In the genomic region with DNA sequence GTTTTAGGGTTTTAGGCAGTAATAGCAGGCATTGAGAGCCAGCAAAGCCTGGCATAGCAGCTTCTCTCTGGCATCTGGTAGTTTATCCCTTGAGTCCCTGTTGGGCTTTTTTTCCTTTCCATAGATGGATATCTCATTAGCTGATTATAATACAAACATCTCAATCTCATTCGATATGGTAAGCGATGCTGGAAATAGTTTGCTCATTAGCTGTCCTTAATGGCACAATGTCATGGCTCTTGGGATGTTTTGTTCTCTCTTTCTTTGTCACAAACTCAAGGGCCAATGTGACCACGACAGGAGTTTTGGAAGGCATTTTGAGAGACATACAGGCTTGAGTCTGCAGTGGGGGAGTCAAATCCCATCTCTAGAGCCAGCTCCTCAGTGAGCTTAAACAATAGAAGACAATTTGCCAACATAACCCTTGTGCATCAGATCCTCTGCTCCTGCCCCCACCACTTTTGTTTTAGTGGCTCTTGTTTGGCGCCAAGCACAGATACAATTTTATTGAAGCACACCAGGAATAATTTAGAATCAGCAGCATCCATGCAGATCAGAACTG, we compare ENCODE assay signal across 27 mouse cellular contexts. TPM values are rescaled to one million over a fixed set of nuclear protein-coding genes. Genes with fewer than 3 reads are reported as not detected.
DNase-seq lines count a peak whose midpoint lies in the region; ATAC-seq and TF ChIP-seq lines count a peak whose summit lies in the region.
"Had no signal": no experiment of that assay in that cellular context is flagged by ENCODE, and none has a peak within 500 bp of the region (broad histone marks: within the 10 kb centered on the region; RNA-seq: fewer than 3 reads in every experiment).

No protein-coding gene starts in this region.

- no peaks in the 10 kb centered on the region for H3K4me1 ChIP-seq in forebrain, embryonic 14.5 days (ENCODE audit: control insufficient read depth, insufficient read depth, low read length)
- no peaks in the 10 kb centered on the region for H3K4me1 ChIP-seq in forebrain, embryonic 11.5 days (replicated peaks; ENCODE audit: control insufficient read depth, insufficient read depth, low read length)
- H3K4me1 ChIP-seq in hindbrain, postnatal 0 days (ENCODE audit: insufficient read depth, low read length): no peaks in the 10 kb centered on the region
- H3K4me1 ChIP-seq in hindbrain, embryonic 13.5 days (replicated peaks): peaks cover 6% of the 10 kb centered on the region; the same call in 1 of the 2 replicates
- H3K4me1 ChIP-seq in neural tube, embryonic 15.5 days: no peaks in the 10 kb centered on the region
- H3K4me1 ChIP-seq: embryonic facial prominence, embryonic 12.5 days; embryonic facial prominence, embryonic 15.5 days; heart, embryonic 10.5 days; heart, embryonic 13.5 days; hindbrain, embryonic 15.5 days had no signal

- H3K4me3 ChIP-seq in forebrain, embryonic 14.5 days (ENCODE audit: low read depth, low read length): no peak overlapping the region
- no peak overlapping the region for H3K4me3 ChIP-seq in forebrain, embryonic 11.5 days (ENCODE audit: low read depth, low read length)
- H3K4me3 ChIP-seq in hindbrain, postnatal 0 days (ENCODE audit: low read length): no peak overlapping the region
- no peak overlapping the region for H3K4me3 ChIP-seq in hindbrain, embryonic 13.5 days
- H3K4me3 ChIP-seq in neural tube, embryonic 15.5 days (replicated peaks): no peak overlapping the region
- H3K4me3 ChIP-seq: embryonic facial prominence, embryonic 12.5 days; embryonic facial prominence, embryonic 15.5 days; forebrain, embryonic 12.5 days; heart, adult 2 months; heart, embryonic 10.5 days; heart, embryonic 13.5 days; hindbrain, embryonic 15.5 days had no signal

- peak; percentile 16 for DNase-seq in forebrain, embryonic 14.5 days (ENCODE audit: low spot score)
- DNase-seq in forebrain, embryonic 11.5 days (ENCODE audit: low spot score): no peak
- peak; percentile 43 for DNase-seq in hindbrain, postnatal 0 days (ENCODE audit: low spot score)
- DNase-seq in neural tube, embryonic 10.5 days (ENCODE audit: extremely low spot score, low spot score): no peak
- DNase-seq: adrenal gland, postnatal 10 days; adrenal gland, postnatal 36 days; cerebellum, adult 11 months; cerebellum, adult 2 months; cerebellum, adult 9-11 months; cerebellum, postnatal 25 days; gastrocnemius, postnatal 10 days; gastrocnemius, postnatal 36 days; heart, adult 2 months; heart, postnatal 14 days; heart, postnatal 4 days had no signal

- H3K27me3 ChIP-seq in forebrain, embryonic 14.5 days (replicated peaks; ENCODE audit: control insufficient read depth, insufficient read depth, low read length): no peaks in the 10 kb centered on the region
- H3K27me3 ChIP-seq in forebrain, embryonic 11.5 days (ENCODE audit: control insufficient read depth, insufficient read depth, low read length): no peaks in the 10 kb centered on the region
- H3K27me3 ChIP-seq in hindbrain, postnatal 0 days (ENCODE audit: insufficient read depth, low read length): no peaks in the 10 kb centered on the region
- H3K27me3 ChIP-seq in hindbrain, embryonic 13.5 days: no peaks in the 10 kb centered on the region
- H3K27me3 ChIP-seq in neural tube, embryonic 15.5 days (replicated peaks): no peaks in the 10 kb centered on the region
- H3K27me3 ChIP-seq: embryonic facial prominence, embryonic 12.5 days; embryonic facial prominence, embryonic 15.5 days; forebrain, embryonic 12.5 days; heart, embryonic 13.5 days; hindbrain, embryonic 15.5 days had no signal

- no peak for ATAC-seq in forebrain, embryonic 14.5 days
- ATAC-seq in forebrain, embryonic 11.5 days (replicated peaks; ENCODE audit: low FRiP score): no peak
- ATAC-seq in hindbrain, postnatal 0 days: peak; percentile 38
- ATAC-seq in hindbrain, embryonic 13.5 days (ENCODE audit: low FRiP score): no peak; the same call in 1 of the 2 replicates
- 0 out of 2 replicates have a peak, but pooled peaks have one; percentile 41 for ATAC-seq in neural tube, embryonic 15.5 days (ENCODE audit: low FRiP score)
- ATAC-seq: forebrain, embryonic 16.5 days; intestine, postnatal 0 days; Patski had no signal

- no peak overlapping the region for H3K27ac ChIP-seq in forebrain, embryonic 14.5 days (ENCODE audit: low read depth, low read length)
- H3K27ac ChIP-seq in forebrain, embryonic 11.5 days (ENCODE audit: low read depth, low read length): no peak overlapping the region
- H3K27ac ChIP-seq in hindbrain, postnatal 0 days: no peak overlapping the region
- no peak overlapping the region for H3K27ac ChIP-seq in hindbrain, embryonic 13.5 days
- H3K27ac ChIP-seq in neural tube, embryonic 15.5 days (replicated peaks): no peak overlapping the region
- H3K27ac ChIP-seq: embryonic facial prominence, embryonic 12.5 days; embryonic facial prominence, embryonic 15.5 days; forebrain, embryonic 12.5 days; heart, adult 2 months; heart, embryonic 10.5 days; heart, embryonic 13.5 days; hindbrain, embryonic 15.5 days had no signal

- 41% methylated on average over 4 of the region's 4 CpGs for WGBS in forebrain, embryonic 14.5 days
- 78% methylated on average over 4 of the region's 4 CpGs for WGBS in forebrain, embryonic 11.5 days
- 36% methylated on average over 4 of the region's 4 CpGs for WGBS in hindbrain, postnatal 0 days
- WGBS in hindbrain, embryonic 13.5 days: 53% methylated on average over 4 of the region's 4 CpGs
- 69% methylated on average over 4 of the region's 4 CpGs for WGBS in neural tube, embryonic 15.5 days

- H3K9me3 ChIP-seq in forebrain, embryonic 14.5 days (replicated peaks; ENCODE audit: control insufficient read depth, low read length): no peaks in the 10 kb centered on the region
- H3K9me3 ChIP-seq in forebrain, embryonic 11.5 days (ENCODE audit: control insufficient read depth, low read length): no peaks in the 10 kb centered on the region
- H3K9me3 ChIP-seq in hindbrain, postnatal 0 days (ENCODE audit: low read length): no peaks in the 10 kb centered on the region
- no peaks in the 10 kb centered on the region for H3K9me3 ChIP-seq in hindbrain, embryonic 13.5 days
- no peaks in the 10 kb centered on the region for H3K9me3 ChIP-seq in neural tube, embryonic 15.5 days (replicated peaks)
- H3K9me3 ChIP-seq: embryonic facial prominence, embryonic 12.5 days; embryonic facial prominence, embryonic 15.5 days; forebrain, embryonic 12.5 days; heart, embryonic 10.5 days; heart, embryonic 13.5 days; hindbrain, embryonic 15.5 days had no signal

- TF ChIP-seq CTCF in hindbrain, postnatal 0 days (IDR thresholded peaks at IDR 0.05; ENCODE audit: low read depth): no peak

- H3K9ac ChIP-seq in forebrain, embryonic 14.5 days (ENCODE audit: low read length): no peak overlapping the region
- H3K9ac ChIP-seq in forebrain, embryonic 11.5 days (ENCODE audit: low read length): no peak overlapping the region
- H3K9ac ChIP-seq in hindbrain, postnatal 0 days (replicated peaks; ENCODE audit: low read length): no peak overlapping the region
- H3K9ac ChIP-seq in hindbrain, embryonic 13.5 days: no peak overlapping the region
- no peak overlapping the region for H3K9ac ChIP-seq in neural tube, embryonic 15.5 days (replicated peaks)
- H3K9ac ChIP-seq: embryonic facial prominence, embryonic 12.5 days; embryonic facial prominence, embryonic 15.5 days; forebrain, embryonic 12.5 days; heart, embryonic 13.5 days; hindbrain, embryonic 15.5 days had no signal

- H3K36me3 ChIP-seq in forebrain, embryonic 14.5 days (ENCODE audit: control insufficient read depth, insufficient read depth, low read length): no peaks in the 10 kb centered on the region
- H3K36me3 ChIP-seq in forebrain, embryonic 11.5 days (ENCODE audit: control insufficient read depth, insufficient read depth, low read length): no peaks in the 10 kb centered on the region
- H3K36me3 ChIP-seq in hindbrain, postnatal 0 days (ENCODE audit: insufficient read depth, low read length): no peaks in the 10 kb centered on the region
- H3K36me3 ChIP-seq in hindbrain, embryonic 13.5 days: no peaks in the 10 kb centered on the region
- H3K36me3 ChIP-seq in neural tube, embryonic 15.5 days: no peaks in the 10 kb centered on the region
- H3K36me3 ChIP-seq: embryonic facial prominence, embryonic 12.5 days; embryonic facial prominence, embryonic 15.5 days; forebrain, embryonic 12.5 days; heart, embryonic 10.5 days; heart, embryonic 13.5 days; hindbrain, embryonic 15.5 days had no signal

- no peak overlapping the region for H3K4me2 ChIP-seq in forebrain, embryonic 14.5 days (ENCODE audit: low read length)
- H3K4me2 ChIP-seq in forebrain, embryonic 11.5 days (ENCODE audit: low read depth, low read length, severe bottlenecking): no peak overlapping the region
- H3K4me2 ChIP-seq in hindbrain, postnatal 0 days (ENCODE audit: low read depth, low read length): no peak overlapping the region
- H3K4me2 ChIP-seq in hindbrain, embryonic 13.5 days: no peak overlapping the region
- no peak overlapping the region for H3K4me2 ChIP-seq in neural tube, embryonic 15.5 days
- H3K4me2 ChIP-seq: embryonic facial prominence, embryonic 12.5 days; embryonic facial prominence, embryonic 15.5 days; forebrain, embryonic 12.5 days; heart, embryonic 13.5 days; hindbrain, embryonic 15.5 days had no signal

RNA-seq across cellular contexts. Expression of a gene that starts 14.8 kb away (rescaled TPM):
- polyA plus RNA-seq in forebrain, embryonic 14.5 days (2014; fragmentation: Nextera tagmentation; extraction: Ambion mirVana): 2.8 and 3.9 TPM in 2 replicates
- 4.8 and 5.1 TPM in 2 replicates for polyA plus RNA-seq in forebrain, embryonic 11.5 days (2014; fragmentation: Nextera tagmentation; extraction: Ambion mirVana)
- 1.9 and 2.7 TPM in 2 replicates for total RNA-seq in hindbrain, postnatal 0 days (2014; rRNA removed)
- 4.3 and 5.3 TPM in 2 replicates for polyA plus RNA-seq in hindbrain, postnatal 0 days (2015; fragmentation: Nextera tagmentation; extraction: Ambion mirVana)
- polyA plus RNA-seq in hindbrain, embryonic 13.5 days (2015; fragmentation: Nextera tagmentation; extraction: Ambion mirVana): 8.6 and 9.0 TPM in 2 replicates
- 5.0 and 6.0 TPM in 2 replicates for polyA plus RNA-seq in neural tube, embryonic 15.5 days (2015; fragmentation: Nextera tagmentation; extraction: Ambion mirVana)
- total RNA-seq: granulocyte monocyte progenitor cell, adult 5-6 weeks had no signal

Comparison
In these comparisons a context has a peak if more than half of its experiments do, and no peak if none do; other contexts are left out.
1. ATAC-seq: peak in hindbrain, postnatal 0 days (single experiment) and neural tube, embryonic 15.5 days (single experiment); none in forebrain, embryonic 14.5 days (single experiment), forebrain, embryonic 11.5 days (single experiment) and hindbrain, embryonic 13.5 days (single experiment).
2. DNase-seq: peak in forebrain, embryonic 14.5 days (single experiment) and hindbrain, postnatal 0 days (single experiment); none in forebrain, embryonic 11.5 days (single experiment) and neural tube, embryonic 10.5 days (single experiment).